Mouse (Mus musculus): Measurements from ENCODE around the gene Ndufa13.

GRCm38 (mm10) chr8:69897857-69898256, 4.5 kb downstream of the Ndufa13 start:
- no peak for TF ChIP-seq CTCF (IDR thresholded peaks at IDR 0.05; ENCODE audit: low read depth)
- no peak for TF ChIP-seq EP300 (IDR thresholded peaks at IDR 0.05; ENCODE audit: low read depth)
